Mouse (Mus musculus) retina, postnatal 1 day (tissue): Measurements from ENCODE around the gene Gtpbp4.
"Not testable (repeated sequence)": the region's sequence is repeated elsewhere in the genome, so short reads cannot be mapped to it uniquely, and the experiment has no call there.

Source experiments
- DNase-seq: peaks from one replicate; pipeline ENCODE4 v3.0.0-alpha.2; 2012

The Gtpbp4 gene

DNA sequence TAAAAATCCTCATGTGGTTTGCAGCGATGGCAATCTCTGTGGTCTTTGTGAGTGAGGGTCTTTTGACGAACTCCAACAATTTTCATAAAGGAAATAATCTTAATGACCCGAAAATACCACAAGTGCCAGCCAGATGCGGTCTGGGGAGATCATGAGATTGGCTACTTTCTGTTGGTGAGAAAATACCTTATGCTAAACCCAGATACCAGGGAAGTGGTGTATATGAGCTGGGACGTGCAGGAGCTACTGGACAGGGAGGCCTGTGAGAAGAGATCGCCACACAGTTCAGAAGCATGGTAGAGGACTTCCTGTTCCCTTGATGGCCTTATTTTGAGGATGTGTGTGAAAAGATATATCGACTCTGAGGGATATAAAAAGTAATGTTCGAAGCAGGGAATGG lies 28.1 kb downstream of the Gtpbp4 start:
- DNase-seq, result no peak

GRCm38 (mm10) chr13:8965224-8965623 lies 30.7 kb downstream of the Gtpbp4 start:
- no peak for DNase-seq

GRCm38 (mm10) chr13:8962266-8962665 lies 33.6 kb downstream of the Gtpbp4 start:
- DNase-seq, result not testable (repeated sequence)

DNA sequence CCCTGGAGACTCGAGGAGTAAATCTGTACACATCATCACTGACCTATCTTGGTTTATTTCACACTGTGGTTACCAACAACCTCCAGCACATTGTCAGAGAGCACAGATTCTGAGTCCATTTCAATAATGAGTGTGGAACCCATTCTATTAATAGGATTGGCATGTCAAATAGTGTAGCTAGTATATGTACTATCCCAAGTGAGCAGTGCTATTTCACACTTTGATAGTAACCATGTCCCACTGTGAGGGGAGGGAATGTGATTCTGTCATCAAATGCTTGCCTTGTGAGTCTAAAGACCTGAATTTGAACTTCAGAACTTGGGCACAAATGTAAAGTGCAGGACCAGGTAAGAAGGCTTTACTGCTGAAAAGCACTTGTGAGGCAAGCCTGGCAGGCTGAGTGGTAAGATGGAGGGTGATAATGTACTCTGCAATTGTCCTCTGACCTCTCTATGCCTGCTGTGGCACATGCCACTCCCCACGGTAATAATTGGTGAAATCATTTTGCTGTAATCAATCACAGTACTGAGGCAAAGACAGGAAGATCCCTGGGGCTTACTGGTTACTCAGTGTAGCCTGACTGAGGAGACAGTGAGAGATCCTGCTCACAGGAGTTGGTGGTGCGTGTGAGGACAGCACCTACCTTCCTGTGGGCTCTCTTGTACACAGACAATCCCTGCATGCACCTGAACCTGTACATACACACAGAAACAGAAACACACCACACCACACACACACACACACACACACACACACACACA lies 34.6 kb downstream of the Gtpbp4 start:
- not testable (repeated sequence) for DNase-seq

DNA sequence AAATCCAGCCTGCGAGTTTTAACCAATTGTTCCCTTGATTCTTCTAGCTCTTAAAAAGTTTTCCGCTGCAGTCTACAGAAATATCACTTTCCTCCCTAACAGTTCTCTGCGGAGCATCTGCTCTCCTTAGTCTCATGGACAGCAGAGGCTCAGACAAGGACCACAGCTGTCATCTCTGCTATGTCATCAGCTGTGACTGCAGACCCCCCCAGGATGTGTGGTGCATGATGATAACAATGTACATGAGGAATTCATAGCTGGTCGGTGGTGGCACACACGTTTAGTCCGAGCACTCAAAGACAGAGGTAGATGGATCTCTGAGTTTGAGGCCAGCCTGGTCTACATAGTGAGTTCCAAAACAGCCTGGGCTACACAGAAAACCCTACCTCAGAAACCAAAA lies 36.3 kb downstream of the Gtpbp4 start:
- DNase-seq, result not testable (repeated sequence)

- not testable (repeated sequence) for DNase-seq
Observed at GRCm38 (mm10) chr13:8959058-8959457, 36.8 kb downstream of the Gtpbp4 start.

GRCm38 (mm10) chr13:8956873-8957272 lies 39.0 kb downstream of the Gtpbp4 start:
- DNase-seq, result not testable (repeated sequence)

- DNase-seq, result not testable (repeated sequence)
Observed at GRCm38 (mm10) chr13:8955127-8955526, 40.8 kb downstream of the Gtpbp4 start.

- DNase-seq, result not testable (repeated sequence)
Observed at GRCm38 (mm10) chr13:8952563-8952962, 43.3 kb downstream of the Gtpbp4 start, which contains the start of gene Idi2. Idi2 (plus strand) TSS chr13:8952863.

GRCm38 (mm10) chr13:8948131-8948530 lies 47.8 kb downstream of the Gtpbp4 start, which contains the start of gene Gm9745:
Gm9745 (minus strand) TSS chr13:8948231.
- not testable (repeated sequence) for DNase-seq

- DNase-seq, result not testable (repeated sequence)
Observed at GRCm38 (mm10) chr13:8943828-8944227, 52.1 kb downstream of the Gtpbp4 start.

- not testable (repeated sequence) for DNase-seq
Observed at GRCm38 (mm10) chr13:8941701-8942100, 54.2 kb downstream of the Gtpbp4 start.

GRCm38 (mm10) chr13:8941110-8941509 lies 54.8 kb downstream of the Gtpbp4 start:
- DNase-seq, result not testable (repeated sequence)

GRCm38 (mm10) chr13:8937611-8938140 lies 58.2 kb downstream of the Gtpbp4 start:
- DNase-seq, result not testable (repeated sequence)

GRCm38 (mm10) chr13:8933499-8933898 lies 62.4 kb downstream of the Gtpbp4 start:
- DNase-seq, result peak; percentile 11
